Mouse (Mus musculus): ENCODE data around the gene Lmo4.

DNA sequence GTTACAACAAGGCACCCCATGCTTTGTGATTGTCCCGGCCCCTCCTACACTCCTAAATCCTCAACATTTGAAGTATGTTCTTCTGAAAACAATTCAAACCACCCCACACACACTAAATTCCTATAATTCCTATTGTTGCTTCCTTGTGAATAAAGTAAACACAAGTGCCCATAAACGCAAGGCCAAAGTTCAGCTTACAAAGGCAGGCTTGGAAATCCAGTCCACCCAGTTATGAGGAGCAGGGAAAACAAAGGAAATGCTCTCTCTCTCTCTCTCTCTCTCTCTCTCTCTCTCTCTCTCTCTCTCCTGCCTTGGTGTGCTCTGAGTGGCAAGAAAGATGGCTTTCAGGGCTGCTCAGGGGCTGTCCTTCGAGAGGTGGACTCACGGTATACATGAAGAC is 61.0 kb downstream of the Lmo4 start:
- no peak for TF ChIP-seq GATA1 (IDR thresholded peaks at IDR 0.05; ENCODE audit: borderline replicate concordance, low read length)
- no peak for TF ChIP-seq FLI1 (IDR thresholded peaks at IDR 0.05; ENCODE audit: low read length)

Measured in megakaryocyte, embryonic 14.5 days (primary cell).